Mouse (Mus musculus): ENCODE results near the gene Nf1. TPM values are rescaled to one million over a fixed set of nuclear protein-coding genes. Genes with fewer than 3 reads are reported as not detected.
A peak's percentile ranks its signal among the peaks of the same experiment; 100 is the strongest.
"Not testable (repeated sequence)": the region's sequence is repeated elsewhere in the genome, so short reads cannot be mapped to it uniquely, and the experiment has no call there.

Gene Nf1
- total RNA-seq (2018; cell fraction: chromatin; rRNA removed) = 100 to 1,000 TPM; 105 to 254 (median 159) TPM
- 10 to 100 TPM; 16.7 to 37.3 (median 25.6) TPM for total RNA-seq (2018; cell fraction: cytosol; rRNA removed)
- 100 to 1,000 TPM in 6 of 26 experiments, 10 to 100 TPM in 20; 48.3 to 148 (median 83.6) TPM for total RNA-seq (2018; cell fraction: nucleus; rRNA removed)
- 11.9 to 15.5 TPM (median 12.5 TPM) in 3 replicates for polyA plus RNA-seq (2018)

- 1% methylated on average over 45 of the region's 49 CpGs for WGBS (ENCODE audit: missing documents)
- peaks cover 43% of the 10 kb centered on the region for H3K79me2 ChIP-seq (ENCODE audit: inconsistent target)
- H3K27ac ChIP-seq = peak within 1 kb of the TSS; percentile 62
- H3K36me3 ChIP-seq (ENCODE audit: inconsistent target) = no peaks in the 10 kb centered on the region
- H3K4me3 ChIP-seq (ENCODE audit: inconsistent target) = peak within 1 kb of the TSS; percentile 52
These were observed at the start of gene Nf1 for GRCm38 (mm10) chr11:79339234-79339807. Gene Nf1 (plus strand): TSS chr11:79339693.

GRCm38 (mm10) chr11:79290473-79290872, 49.0 kb upstream of the Nf1 start:
- H3K27ac ChIP-seq = peak overlapping the region; percentile 63
- no peaks in the 10 kb centered on the region for H3K36me3 ChIP-seq (ENCODE audit: inconsistent target)
- no peaks in the 10 kb centered on the region; the same call in 1 of the 2 replicates for H3K79me2 ChIP-seq (ENCODE audit: inconsistent target)
- 55% methylated on average over 2 of the region's 2 CpGs for WGBS (ENCODE audit: missing documents)
- no peak overlapping the region for H3K4me3 ChIP-seq (ENCODE audit: inconsistent target)

GRCm38 (mm10) chr11:79291651-79292050, 47.8 kb upstream of the Nf1 start:
- Histone ChIP-seq H3K27ac (peak overlapping the region; percentile 63), H3K36me3 (ENCODE audit: inconsistent target) (no peaks in the 10 kb centered on the region), H3K79me2 (ENCODE audit: inconsistent target) (no peaks in the 10 kb centered on the region; the same call in 1 of the 2 replicates), H3K4me3 (ENCODE audit: inconsistent target) (no peak overlapping the region)
- WGBS (ENCODE audit: missing documents) = 57% methylated on average over 5 of the region's 5 CpGs

- no peaks in the 10 kb centered on the region for H3K36me3 ChIP-seq (ENCODE audit: inconsistent target)
- 94% methylated on average over 3 of the region's 3 CpGs for WGBS (ENCODE audit: missing documents)
- H3K79me2 ChIP-seq (ENCODE audit: inconsistent target) = no peaks in the 10 kb centered on the region; the same call in 1 of the 2 replicates
- peak overlapping the region; percentile 51; the same call in 1 of the 2 replicates for H3K27ac ChIP-seq
- no peak overlapping the region for H3K4me3 ChIP-seq (ENCODE audit: inconsistent target)
These were observed 47.4 kb upstream of the Nf1 start for GRCm38 (mm10) chr11:79292130-79292529.

GRCm38 (mm10) chr11:79293025-79293424, 46.5 kb upstream of the Nf1 start:
- no peak overlapping the region for H3K4me3 ChIP-seq (ENCODE audit: inconsistent target)
- H3K36me3 ChIP-seq (ENCODE audit: inconsistent target) = no peaks in the 10 kb centered on the region
- H3K79me2 ChIP-seq (ENCODE audit: inconsistent target) = no peaks in the 10 kb centered on the region; the same call in 1 of the 2 replicates
- peak overlapping the region; percentile 51 for H3K27ac ChIP-seq
- no CpG with 5 or more reads among the region's 3 CpGs for WGBS (ENCODE audit: missing documents)

GRCm38 (mm10) chr11:79293971-79294370, 45.5 kb upstream of the Nf1 start:
- 67% methylated on average over 1 of the region's 1 CpGs for WGBS (ENCODE audit: missing documents)
- peak overlapping the region; percentile 22; the same call in 1 of the 2 replicates for H3K27ac ChIP-seq
- no peaks in the 10 kb centered on the region for H3K36me3 ChIP-seq (ENCODE audit: inconsistent target)
- H3K4me3 ChIP-seq (ENCODE audit: inconsistent target) = no peak overlapping the region
- no peaks in the 10 kb centered on the region for H3K79me2 ChIP-seq (ENCODE audit: inconsistent target)

GRCm38 (mm10) chr11:79296167-79296566, 43.3 kb upstream of the Nf1 start:
- WGBS (ENCODE audit: missing documents) = 0% methylated on average over 1 of the region's 1 CpGs
- Histone ChIP-seq H3K4me3 (ENCODE audit: inconsistent target) (no peak overlapping the region), H3K36me3 (ENCODE audit: inconsistent target) (no peaks in the 10 kb centered on the region), H3K79me2 (ENCODE audit: inconsistent target) (no peaks in the 10 kb centered on the region), H3K27ac (no peak overlapping the region)

- WGBS (ENCODE audit: missing documents) = 78% methylated on average over 4 of the region's 5 CpGs
- H3K27ac ChIP-seq = no peak within 1 kb of the TSS
- no peaks in the 10 kb centered on the region for H3K36me3 ChIP-seq (ENCODE audit: inconsistent target)
- H3K79me2 ChIP-seq (ENCODE audit: inconsistent target) = no peaks in the 10 kb centered on the region
- no peak within 1 kb of the TSS for H3K4me3 ChIP-seq (ENCODE audit: inconsistent target)
These were observed 42.5 kb upstream of the Nf1 start, which contains the start of gene Gm9964 for GRCm38 (mm10) chr11:79296856-79297491. Gene Gm9964 (minus strand): TSS chr11:79296906.

- no peak overlapping the region for H3K4me3 ChIP-seq (ENCODE audit: inconsistent target)
- 79% methylated on average over 8 of the region's 9 CpGs for WGBS (ENCODE audit: missing documents)
- no peaks in the 10 kb centered on the region for H3K36me3 ChIP-seq (ENCODE audit: inconsistent target)
- H3K27ac ChIP-seq = no peak overlapping the region
- H3K79me2 ChIP-seq (ENCODE audit: inconsistent target) = no peaks in the 10 kb centered on the region
These were observed 39.6 kb upstream of the Nf1 start for GRCm38 (mm10) chr11:79299719-79300431.

- H3K79me2 ChIP-seq (ENCODE audit: inconsistent target) = no peaks in the 10 kb centered on the region
- no peaks in the 10 kb centered on the region for H3K36me3 ChIP-seq (ENCODE audit: inconsistent target)
- 97% methylated on average over 6 of the region's 6 CpGs for WGBS (ENCODE audit: missing documents)
- no peak overlapping the region for H3K4me3 ChIP-seq (ENCODE audit: inconsistent target)
- H3K27ac ChIP-seq = no peak overlapping the region
These were observed 36.4 kb upstream of the Nf1 start for GRCm38 (mm10) chr11:79303109-79303508.

GRCm38 (mm10) chr11:79304245-79304644, 35.2 kb upstream of the Nf1 start:
- H3K36me3 ChIP-seq (ENCODE audit: inconsistent target); H3K79me2 ChIP-seq (ENCODE audit: inconsistent target); H3K4me3 ChIP-seq (ENCODE audit: inconsistent target): not testable (repeated sequence)
- WGBS (ENCODE audit: missing documents) = 95% methylated on average over 4 of the region's 4 CpGs
- H3K27ac ChIP-seq = peak overlapping the region; percentile 96; the same call in 1 of the 2 replicates

GRCm38 (mm10) chr11:79305697-79306340, 33.7 kb upstream of the Nf1 start:
- H3K27ac ChIP-seq = peak overlapping the region; percentile 96
- 2% methylated on average over 9 of the region's 9 CpGs for WGBS (ENCODE audit: missing documents)
- H3K4me3 ChIP-seq (ENCODE audit: inconsistent target) = no peak overlapping the region
- no peaks in the 10 kb centered on the region for H3K36me3 ChIP-seq (ENCODE audit: inconsistent target)
- no peaks in the 10 kb centered on the region for H3K79me2 ChIP-seq (ENCODE audit: inconsistent target)

GRCm38 (mm10) chr11:79306510-79306909, 33.0 kb upstream of the Nf1 start:
- 9% methylated on average over 7 of the region's 7 CpGs for WGBS (ENCODE audit: missing documents)
- Histone ChIP-seq H3K79me2 (ENCODE audit: inconsistent target) (no peaks in the 10 kb centered on the region), H3K4me3 (ENCODE audit: inconsistent target) (no peak overlapping the region), H3K27ac (peak overlapping the region; percentile 96), H3K36me3 (ENCODE audit: inconsistent target) (no peaks in the 10 kb centered on the region)

GRCm38 (mm10) chr11:79306996-79307395, 32.5 kb upstream of the Nf1 start:
- H3K4me3 ChIP-seq (ENCODE audit: inconsistent target) = no peak overlapping the region
- H3K36me3 ChIP-seq (ENCODE audit: inconsistent target) = no peaks in the 10 kb centered on the region
- 3% methylated on average over 10 of the region's 10 CpGs for WGBS (ENCODE audit: missing documents)
- no peaks in the 10 kb centered on the region for H3K79me2 ChIP-seq (ENCODE audit: inconsistent target)
- peak overlapping the region; percentile 96 for H3K27ac ChIP-seq

Measured in macrophage (primary cell).